Mouse (Mus musculus): ENCODE data around the gene Ptpn3. TPM values are rescaled to one million over a fixed set of nuclear protein-coding genes. Genes with fewer than 3 reads are reported as not detected.

Gene Ptpn3
- total and polyA plus RNA-seq, 3 experiments, result 4.7 to 8.4 TPM; not detected in 1

DNA sequence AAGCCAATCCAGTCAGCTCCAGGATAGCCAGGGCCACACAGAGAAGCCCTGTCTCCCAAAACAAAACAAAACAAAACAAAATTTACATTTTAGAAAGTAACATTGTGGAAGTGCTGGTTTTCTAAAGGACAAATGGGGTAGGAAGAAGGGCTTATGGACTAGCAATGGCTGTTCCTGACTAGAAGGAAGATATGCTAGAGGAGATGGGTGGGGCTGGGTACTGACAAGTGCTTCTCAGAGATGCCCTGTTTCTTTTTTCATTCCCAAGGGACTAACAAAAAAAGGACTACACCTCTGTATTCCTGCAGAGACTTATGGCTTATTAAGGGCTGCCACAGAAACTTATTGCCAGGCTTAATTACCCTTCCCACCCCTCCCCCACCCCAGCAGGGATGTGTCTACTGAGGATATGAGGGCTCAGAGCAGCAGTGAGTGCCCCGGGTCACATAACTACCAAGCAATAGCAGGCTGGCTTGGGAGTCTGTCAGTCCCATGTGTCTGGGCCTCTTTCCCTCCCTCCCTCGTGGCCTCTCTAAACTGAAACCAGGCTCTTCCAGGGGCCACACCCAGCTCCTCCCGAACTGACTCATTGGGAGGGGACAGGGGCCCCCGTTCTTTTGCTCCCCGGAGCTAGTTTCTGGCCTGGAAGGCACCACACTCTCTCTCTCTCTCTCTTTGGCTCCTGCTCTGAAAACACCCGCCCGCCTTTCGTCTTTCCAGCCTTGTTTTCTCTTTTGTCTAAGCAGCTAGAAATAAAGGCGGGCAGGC lies 148.4 kb downstream of the Ptpn3 start:
- Histone ChIP-seq H3K36me3 (ENCODE audit: control insufficient read depth in 1 of 2, insufficient read depth in 2 of 2, low read length in 2 of 2) (no peaks in the 10 kb centered on the region), H3K27me3 (ENCODE audit: control insufficient read depth in 1 of 2, insufficient read depth in 2 of 2, low read length in 2 of 2) (0 out of 4 replicates have a peak, but pooled peaks cover 0 to 2% of the 10 kb centered on the region in 2 experiments), H3K27ac (ENCODE audit: control insufficient read depth, low read depth, low read length) (peak overlapping the region; percentile 13), H3K4me1 (ENCODE audit: control insufficient read depth in 1 of 2, insufficient read depth in 2 of 2, low read length in 2 of 2) (peaks cover 0 to 8% of the 10 kb centered on the region in 2 experiments; a peak in 1 of 4 replicates), H3K9me3 (replicated peaks; ENCODE audit: insufficient read depth, low read length) (no peaks in the 10 kb centered on the region), H3K4me3 (ENCODE audit: control insufficient read depth in 1 of 2, insufficient read depth in 1 of 2, low read depth in 2 of 2, low read length in 2 of 2) (peak overlapping the region; percentile 44 to 50), H3K79me2 (ENCODE audit: control insufficient read depth, insufficient read depth, low read length, poor library complexity) (no peaks in the 10 kb centered on the region), H3K9ac (ENCODE audit: control insufficient read depth, low read depth, low read length, poor library complexity, severe bottlenecking) (peak overlapping the region; percentile 56)
- peak; percentile 57 for DNase-seq (ENCODE audit: low read depth, low spot score)
- TF ChIP-seq MAZ (IDR thresholded peaks at IDR 0.05; ENCODE audit: low read depth, low read length), result no peak
- peak; percentile 46; the same call in 1 of the 2 replicates for TF ChIP-seq MAX (IDR thresholded peaks at IDR 0.05; ENCODE audit: low read length)
- TF ChIP-seq TCF12 (IDR thresholded peaks at IDR 0.05; ENCODE audit: low read depth, low read length), result no peak
- TF ChIP-seq MYC (IDR thresholded peaks at IDR 0.05; ENCODE audit: low read depth, low read length), result 0 out of 2 replicates have a peak, but pooled peaks have one; percentile 32
- TF ChIP-seq TBP (IDR thresholded peaks at IDR 0.05; ENCODE audit: low read depth, low read length), result no peak
- TF ChIP-seq POLR2A (IDR thresholded peaks at IDR 0.05; ENCODE audit: control insufficient read depth in 1 of 2, insufficient read depth in 1 of 2, low read depth in 1 of 2, low read length in 2 of 2, poor library complexity in 1 of 2), result peak in 1 of 2 experiments; percentile 27; a peak in 1 of 4 replicates

DNA sequence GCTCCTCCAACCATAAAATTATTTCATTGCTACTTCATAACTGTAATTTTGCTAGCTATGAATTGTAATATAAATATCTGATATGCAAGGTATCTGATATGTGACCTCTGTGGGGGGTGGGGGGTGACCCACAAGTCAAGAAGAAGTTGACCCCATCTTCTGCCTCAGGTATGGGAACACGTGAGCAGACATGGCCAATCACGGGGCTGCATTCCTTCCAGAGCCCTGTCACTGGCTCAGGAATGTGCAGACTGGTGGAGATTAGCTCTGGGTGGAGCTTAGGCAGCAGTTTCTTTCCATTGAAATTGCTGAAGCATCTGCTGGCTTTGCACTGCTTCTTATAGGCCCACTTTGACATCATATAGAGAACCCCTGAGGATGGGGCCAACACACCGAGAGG lies 153.5 kb downstream of the Ptpn3 start:
- no peak for DNase-seq (ENCODE audit: low read depth, low spot score)
- Histone ChIP-seq H3K27ac (ENCODE audit: control insufficient read depth, low read depth, low read length) (no peak overlapping the region), H3K36me3 (ENCODE audit: control insufficient read depth in 1 of 2, insufficient read depth in 2 of 2, low read length in 2 of 2) (no peaks in the 10 kb centered on the region), H3K4me1 (ENCODE audit: control insufficient read depth in 1 of 2, insufficient read depth in 2 of 2, low read length in 2 of 2) (0 out of 4 replicates have a peak, but pooled peaks cover 0 to 3% of the 10 kb centered on the region in 2 experiments), H3K9me3 (replicated peaks; ENCODE audit: insufficient read depth, low read length) (no peaks in the 10 kb centered on the region), H3K27me3 (ENCODE audit: control insufficient read depth in 1 of 2, insufficient read depth in 2 of 2, low read length in 2 of 2) (no peaks in the 10 kb centered on the region; a peak in 1 of 4 replicates), H3K9ac (ENCODE audit: control insufficient read depth, low read depth, low read length, poor library complexity, severe bottlenecking) (no peak overlapping the region), H3K79me2 (ENCODE audit: control insufficient read depth, insufficient read depth, low read length, poor library complexity) (no peaks in the 10 kb centered on the region), H3K4me3 (ENCODE audit: control insufficient read depth in 1 of 2, insufficient read depth in 1 of 2, low read depth in 2 of 2, low read length in 2 of 2) (no peak overlapping the region)
- TF ChIP-seq CTCF (IDR thresholded peaks at IDR 0.05 in 2 of 3, conservative IDR thresholded peaks at IDR 0.05 in 1 of 3; ENCODE audit: control insufficient read depth in 1 of 3, insufficient read depth in 1 of 3, low read depth in 2 of 3, low read length in 3 of 3, poor library complexity in 1 of 3, severe bottlenecking in 1 of 3) (no peak), ZKSCAN1 (IDR thresholded peaks at IDR 0.05; ENCODE audit: low read depth, low read length) (no peak), MYC (IDR thresholded peaks at IDR 0.05; ENCODE audit: low read depth, low read length) (no peak), POLR2A (IDR thresholded peaks at IDR 0.05; ENCODE audit: control insufficient read depth in 1 of 2, insufficient read depth in 1 of 2, low read depth in 1 of 2, low read length in 2 of 2, poor library complexity in 1 of 2) (no peak), POLR2AphosphoS5 (IDR thresholded peaks at IDR 0.05; ENCODE audit: borderline replicate concordance, low read depth, low read length) (no peak)

DNA sequence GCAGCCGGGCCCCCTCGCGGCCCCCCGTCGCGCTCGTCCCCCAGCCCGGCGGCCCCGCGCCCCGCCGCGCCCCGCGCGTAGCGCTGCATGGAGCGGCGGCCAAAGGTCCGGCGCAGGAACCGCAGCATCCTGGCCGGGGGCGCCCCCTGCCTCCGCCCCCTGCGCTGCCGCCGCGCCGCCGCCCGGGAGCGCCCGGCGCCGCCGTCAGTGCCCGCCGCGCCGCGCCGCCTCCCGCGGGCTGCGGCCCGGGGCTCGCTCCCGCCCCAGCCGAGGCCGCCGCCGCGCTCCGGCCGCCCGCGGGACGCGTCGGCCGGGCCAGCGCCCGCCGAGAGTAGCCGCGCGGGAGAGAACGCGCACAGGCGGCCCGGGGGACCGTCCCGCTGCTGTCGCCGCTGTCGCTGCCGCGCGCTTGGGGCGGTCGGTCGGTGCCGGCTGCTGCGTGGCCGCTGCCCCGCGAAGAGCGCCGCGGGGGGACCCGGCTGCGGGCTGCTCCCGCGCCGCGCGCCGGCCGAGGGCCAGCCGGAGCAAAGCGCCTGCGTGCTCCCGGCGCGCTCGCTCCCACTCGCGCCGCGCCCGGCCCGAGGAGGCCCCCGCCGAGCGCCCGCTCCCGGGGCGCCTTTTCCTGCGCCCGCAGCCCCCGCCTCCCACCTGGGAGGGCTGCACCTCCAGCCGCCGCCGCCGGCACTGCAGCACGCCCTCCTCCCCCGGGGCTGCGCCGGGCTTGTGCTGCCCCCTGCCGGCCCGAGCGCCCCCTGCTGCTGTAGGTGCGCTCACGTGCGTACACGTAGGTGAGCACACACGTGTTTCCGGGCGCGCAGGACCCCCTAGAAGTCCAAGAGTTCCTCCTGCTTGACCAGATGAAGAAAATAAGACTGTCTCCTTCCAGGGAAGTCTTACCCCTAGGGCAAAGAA lies 158.4 kb downstream of the Ptpn3 start, which contains the start of gene Epb41l4b:
Gene Epb41l4b, minus strand, starts transcription at position 412 of the 912 bp plus-strand sequence.
- Histone ChIP-seq H3K9me3 (replicated peaks; ENCODE audit: insufficient read depth, low read length) (no peaks in the 10 kb centered on the region), H3K4me1 (ENCODE audit: control insufficient read depth in 1 of 2, insufficient read depth in 2 of 2, low read length in 2 of 2) (no peaks in the 10 kb centered on the region), H3K4me3 (ENCODE audit: control insufficient read depth in 1 of 2, insufficient read depth in 1 of 2, low read depth in 2 of 2, low read length in 2 of 2) (no peak within 1 kb of the TSS), H3K36me3 (ENCODE audit: control insufficient read depth in 1 of 2, insufficient read depth in 2 of 2, low read length in 2 of 2) (no peaks in the 10 kb centered on the region), H3K9ac (ENCODE audit: control insufficient read depth, low read depth, low read length, poor library complexity, severe bottlenecking) (no peak within 1 kb of the TSS), H3K27ac (ENCODE audit: control insufficient read depth, low read depth, low read length) (no peak within 1 kb of the TSS), H3K79me2 (ENCODE audit: control insufficient read depth, insufficient read depth, low read length, poor library complexity) (no peaks in the 10 kb centered on the region), H3K27me3 (ENCODE audit: control insufficient read depth in 1 of 2, insufficient read depth in 2 of 2, low read length in 2 of 2) (no peaks in the 10 kb centered on the region; a peak in 1 of 4 replicates)
- DNase-seq (ENCODE audit: low read depth, low spot score), result no peak
- TF ChIP-seq ZMIZ1 (IDR thresholded peaks at IDR 0.05; ENCODE audit: low read depth, low read length) (no peak), RCOR1 (IDR thresholded peaks at IDR 0.05; ENCODE audit: low read depth, low read length) (no peak), MYB (IDR thresholded peaks at IDR 0.05; ENCODE audit: low read depth, low read length) (no peak), ETS1 (IDR thresholded peaks at IDR 0.05; ENCODE audit: low read depth, low read length) (no peak), POLR2AphosphoS2 (IDR thresholded peaks at IDR 0.05; ENCODE audit: low read length) (no peak), MAX (IDR thresholded peaks at IDR 0.05; ENCODE audit: low read length) (no peak), MAFK (IDR thresholded peaks at IDR 0.05; ENCODE audit: borderline replicate concordance, low read depth, low read length) (no peak), HCFC1 (IDR thresholded peaks at IDR 0.05; ENCODE audit: low read depth, low read length) (no peak), CHD1 (IDR thresholded peaks at IDR 0.05; ENCODE audit: low read depth, low read length) (no peak), NELFE (IDR thresholded peaks at IDR 0.05; ENCODE audit: low read depth, low read length) (no peak), ELF1 (IDR thresholded peaks at IDR 0.05; ENCODE audit: low read depth, low read length) (no peak), GABPA (IDR thresholded peaks at IDR 0.05; ENCODE audit: low read depth, low read length) (no peak), BHLHE40 (IDR thresholded peaks at IDR 0.05; ENCODE audit: borderline replicate concordance, low read depth, low read length) (no peak), RAD21 (IDR thresholded peaks at IDR 0.05; ENCODE audit: low read depth, low read length) (no peak)
